Mouse (Mus musculus) hindbrain, embryonic 10.5 days (tissue): Measurements from ENCODE around the gene Rps29. TPM values are rescaled to one million over a fixed set of nuclear protein-coding genes. Genes with fewer than 3 reads are reported as not detected.

Experiments
- DNase-seq: peaks from one replicate; pipeline ENCODE4 v3.0.0-alpha.2; 2017; ENCODE audit warnings: low spot score
- H3K27ac ChIP-seq: fragments of 300-500 bp; sonication (generic); 2 replicates; pipeline ENCODE4 v1.5.1; 2016; ENCODE audit warnings: mild to moderate bottlenecking, moderate library complexity
- H3K27me3 ChIP-seq: fragments of 300-500 bp; sonication (generic); 2 replicates; pipeline ENCODE4 v1.6.1; 2016; ENCODE audit warnings: mild to moderate bottlenecking; ENCODE audit not compliant: poor library complexity, insufficient read depth, severe bottlenecking
- H3K36me3 ChIP-seq: fragments of 300-500 bp; sonication (generic); 2 replicates; pipeline ENCODE4 v1.6.1; 2016; ENCODE audit warnings: mild to moderate bottlenecking, moderate library complexity
- H3K4me1 ChIP-seq: fragments of 300-500 bp; sonication (generic); replicated peaks from 2 replicates; pipeline ENCODE4 v1.6.1; 2016; ENCODE audit warnings: mild to moderate bottlenecking
- H3K4me3 ChIP-seq: fragments of 300-500 bp; sonication (generic); 2 replicates; pipeline ENCODE4 v1.5.1; 2016; ENCODE audit warnings: mild to moderate bottlenecking, moderate library complexity
- H3K9me3 ChIP-seq: fragments of 300-500 bp; sonication (generic); 2 replicates; pipeline ENCODE4 v1.6.1; 2016; ENCODE audit warnings: mild to moderate bottlenecking, moderate library complexity
- WGBS: fragments of 180-500 bp; shearing (Covaris S2); methylation state at CpG from one replicate; pipeline ENCODE4 v1.1.7; 2016; 5-methylcytosine and 5-hydroxymethylcytosine counted together
- polyA plus RNA-seq: library from polyadenylated mRNA; unstranded; fragments of >200 nt; fragmentation: Nextera tagmentation; extraction: Ambion mirVana; gene quantifications from 2 replicates; pipeline ENCODE4 v1.2.1, GENCODE M21; 2016

Gene Rps29
- polyA plus RNA-seq, 1 experiment from 2014 or later = 1,324 TPM

- H3K9me3 ChIP-seq = no peaks in the 10 kb centered on the region
- 88% methylated on average over 7 of the region's 7 CpGs for WGBS
- H3K36me3 ChIP-seq = no peaks in the 10 kb centered on the region
- no peaks in the 10 kb centered on the region for H3K27me3 ChIP-seq
- no peak overlapping the region for H3K4me3 ChIP-seq
- no peaks in the 10 kb centered on the region for H3K4me1 ChIP-seq
- DNase-seq = no peak
- no peak overlapping the region for H3K27ac ChIP-seq
These were observed 19.1 kb downstream of the Rps29 start for GRCm38 (mm10) chr12:69139841-69140240.

GRCm38 (mm10) chr12:69139201-69139600, 19.8 kb downstream of the Rps29 start:
- Histone ChIP-seq H3K4me1 (no peaks in the 10 kb centered on the region), H3K27ac (no peak overlapping the region), H3K9me3 (no peaks in the 10 kb centered on the region), H3K4me3 (no peak overlapping the region), H3K27me3 (no peaks in the 10 kb centered on the region), H3K36me3 (no peaks in the 10 kb centered on the region)
- no peak for DNase-seq
- WGBS = 90% methylated on average over 3 of the region's 3 CpGs

- peak; percentile 26 for DNase-seq
- Histone ChIP-seq H3K4me1 (peaks cover 10% of the 10 kb centered on the region; the same call in 1 of the 2 replicates), H3K4me3 (no peak overlapping the region), H3K27me3 (no peaks in the 10 kb centered on the region), H3K9me3 (no peaks in the 10 kb centered on the region), H3K36me3 (no peaks in the 10 kb centered on the region), H3K27ac (no peak overlapping the region)
- 9% methylated on average over 10 of the region's 10 CpGs for WGBS
These were observed 27.0 kb downstream of the Rps29 start for GRCm38 (mm10) chr12:69131981-69132380.

- 83% methylated on average over 6 of the region's 6 CpGs for WGBS
- DNase-seq = no peak
These were observed 27.7 kb downstream of the Rps29 start for GRCm38 (mm10) chr12:69131267-69131666.

GRCm38 (mm10) chr12:69130486-69130885, 28.5 kb downstream of the Rps29 start:
- Histone ChIP-seq H3K4me3 (peak overlapping the region; percentile 7; the same call in 1 of the 2 replicates), H3K4me1 (peaks cover 10% of the 10 kb centered on the region; the same call in 1 of the 2 replicates), H3K9me3 (no peaks in the 10 kb centered on the region), H3K36me3 (no peaks in the 10 kb centered on the region), H3K27ac (no peak overlapping the region), H3K27me3 (no peaks in the 10 kb centered on the region)
- DNase-seq = no peak
- WGBS = 71% methylated on average over 12 of the region's 12 CpGs

More at GRCm38 (mm10) chr12:69131267-69131666, 27.7 kb downstream of the Rps29 start:
- Histone ChIP-seq H3K9me3 (no peaks in the 10 kb centered on the region), H3K4me1 (peaks cover 10% of the 10 kb centered on the region; the same call in 1 of the 2 replicates), H3K27me3 (no peaks in the 10 kb centered on the region), H3K36me3 (no peaks in the 10 kb centered on the region), H3K4me3 (no peak overlapping the region), H3K27ac (no peak overlapping the region)

- Histone ChIP-seq H3K4me3 (peak overlapping the region; percentile 7; the same call in 1 of the 2 replicates), H3K4me1 (peaks cover 10% of the 10 kb centered on the region; the same call in 1 of the 2 replicates), H3K27me3 (no peaks in the 10 kb centered on the region), H3K36me3 (no peaks in the 10 kb centered on the region), H3K9me3 (no peaks in the 10 kb centered on the region), H3K27ac (no peak overlapping the region)
- 41% methylated on average over 18 of the region's 18 CpGs for WGBS
- DNase-seq = no peak
These were observed 29.2 kb downstream of the Rps29 start for GRCm38 (mm10) chr12:69129634-69130310.

- peaks cover 10% of the 10 kb centered on the region; the same call in 1 of the 2 replicates for H3K4me1 ChIP-seq
- H3K27ac ChIP-seq = no peak overlapping the region
- 92% methylated on average over 3 of the region's 3 CpGs for WGBS
- DNase-seq = no peak
- H3K27me3 ChIP-seq = no peaks in the 10 kb centered on the region
- no peaks in the 10 kb centered on the region for H3K9me3 ChIP-seq
- H3K4me3 ChIP-seq = no peak overlapping the region
- no peaks in the 10 kb centered on the region for H3K36me3 ChIP-seq
These were observed 31.4 kb downstream of the Rps29 start for GRCm38 (mm10) chr12:69127626-69128025.

GRCm38 (mm10) chr12:69127170-69127569, 31.8 kb downstream of the Rps29 start:
- H3K9me3 ChIP-seq = no peaks in the 10 kb centered on the region
- H3K27me3 ChIP-seq = no peaks in the 10 kb centered on the region
- 88% methylated on average over 5 of the region's 5 CpGs for WGBS
- DNase-seq = no peak
- no peaks in the 10 kb centered on the region for H3K36me3 ChIP-seq
- H3K4me1 ChIP-seq = peaks cover 10% of the 10 kb centered on the region; the same call in 1 of the 2 replicates
- no peak overlapping the region for H3K27ac ChIP-seq
- no peak overlapping the region for H3K4me3 ChIP-seq

GRCm38 (mm10) chr12:69125066-69125465, 33.9 kb downstream of the Rps29 start:
- Histone ChIP-seq H3K4me3 (no peak overlapping the region), H3K4me1 (peaks cover 6% of the 10 kb centered on the region; the same call in 1 of the 2 replicates), H3K27me3 (no peaks in the 10 kb centered on the region), H3K27ac (no peak overlapping the region), H3K36me3 (no peaks in the 10 kb centered on the region), H3K9me3 (no peaks in the 10 kb centered on the region)
- no peak for DNase-seq
- WGBS = 94% methylated on average over 5 of the region's 5 CpGs

- no peaks in the 10 kb centered on the region for H3K9me3 ChIP-seq
- no peak overlapping the region for H3K27ac ChIP-seq
- DNase-seq = no peak
- 86% methylated on average over 11 of the region's 11 CpGs for WGBS
- no peak overlapping the region for H3K4me3 ChIP-seq
- H3K27me3 ChIP-seq = no peaks in the 10 kb centered on the region
- no peaks in the 10 kb centered on the region for H3K4me1 ChIP-seq
- no peaks in the 10 kb centered on the region for H3K36me3 ChIP-seq
These were observed 36.2 kb downstream of the Rps29 start for GRCm38 (mm10) chr12:69122801-69123200.

- Histone ChIP-seq H3K4me3 (no peak overlapping the region), H3K4me1 (no peaks in the 10 kb centered on the region), H3K9me3 (no peaks in the 10 kb centered on the region), H3K27ac (no peak overlapping the region), H3K27me3 (no peaks in the 10 kb centered on the region), H3K36me3 (no peaks in the 10 kb centered on the region)
- DNase-seq = no peak
- 87% methylated on average over 6 of the region's 6 CpGs for WGBS
These were observed 39.1 kb downstream of the Rps29 start for GRCm38 (mm10) chr12:69119908-69120307.
